ENCODE assay signal across 8 mouse cellular contexts in genomic region chr11:73137591-73138501, GRCm38 (mm10). TPM values are rescaled to one million over a fixed set of nuclear protein-coding genes. Genes with fewer than 3 reads are reported as not detected.
DNase-seq lines count a peak whose midpoint lies in the region; ATAC-seq and TF ChIP-seq lines count a peak whose summit lies in the region.

Gene Haspin, minus strand, starts transcription at chr11:73138294.

- under 1% methylated on average over 84 of the region's 84 CpGs for WGBS in forebrain, postnatal 0 days
- under 1% methylated on average over 79 of the region's 84 CpGs for WGBS in lung, embryonic 16.5 days

- no peaks in the 10 kb centered on the region for H3K9me3 ChIP-seq in G1E (replicated peaks)
- H3K9me3 ChIP-seq in forebrain, postnatal 0 days (ENCODE audit: low read length), result no peaks in the 10 kb centered on the region
- no peaks in the 10 kb centered on the region for H3K9me3 ChIP-seq in lung, embryonic 16.5 days (ENCODE audit: control insufficient read depth, low read length)

- peak within 1 kb of the TSS; percentile 77 for H3K4me2 ChIP-seq in forebrain, postnatal 0 days (ENCODE audit: low read depth)
- peak within 1 kb of the TSS; percentile 80 for H3K4me2 ChIP-seq in lung, embryonic 16.5 days (ENCODE audit: low read depth, low read length)

- TF ChIP-seq CTCF in G1E (IDR thresholded peaks at IDR 0.05; ENCODE audit: low read depth, low read length), result peak; percentile 65
- TF ChIP-seq CTCF in forebrain, postnatal 0 days (IDR thresholded peaks at IDR 0.05; ENCODE audit: low read depth), result peak; percentile 97

- H3K27me3 ChIP-seq in G1E (ENCODE audit: insufficient read depth, low read length), result peaks cover 3% of the 10 kb centered on the region; the same call in 1 of the 2 replicates
- H3K27me3 ChIP-seq in forebrain, postnatal 0 days (ENCODE audit: insufficient read depth, low read length), result no peaks in the 10 kb centered on the region
- no peaks in the 10 kb centered on the region for H3K27me3 ChIP-seq in lung, embryonic 16.5 days (ENCODE audit: control insufficient read depth, insufficient read depth, low read depth, low read length)

- H3K4me1 ChIP-seq in G1E (ENCODE audit: insufficient read depth, low read depth, low read length), result peaks cover 45% of the 10 kb centered on the region
- H3K4me1 ChIP-seq in forebrain, postnatal 0 days (ENCODE audit: insufficient read depth), result no peaks in the 10 kb centered on the region
- peaks cover 32% of the 10 kb centered on the region for H3K4me1 ChIP-seq in lung, embryonic 16.5 days (replicated peaks; ENCODE audit: control insufficient read depth, insufficient read depth, low read length)

- H3K36me3 ChIP-seq in G1E (replicated peaks), result peaks cover 30% of the 10 kb centered on the region
- H3K36me3 ChIP-seq in forebrain, postnatal 0 days (ENCODE audit: insufficient read depth), result no peaks in the 10 kb centered on the region
- H3K36me3 ChIP-seq in lung, embryonic 16.5 days (ENCODE audit: control insufficient read depth, insufficient read depth, low read length), result no peaks in the 10 kb centered on the region

- H3K27ac ChIP-seq in forebrain, postnatal 0 days (ENCODE audit: low read depth, low read length), result no peak within 1 kb of the TSS
- peak within 1 kb of the TSS; percentile 48 for H3K27ac ChIP-seq in lung, embryonic 16.5 days (ENCODE audit: low read length)

- peak within 1 kb of the TSS; percentile 49 for H3K9ac ChIP-seq in forebrain, postnatal 0 days
- peak within 1 kb of the TSS; percentile 84 for H3K9ac ChIP-seq in lung, embryonic 16.5 days (ENCODE audit: low read length)

- peak within 1 kb of the TSS; percentile 98 for H3K4me3 ChIP-seq in G1E (ENCODE audit: low read depth, low read length)
- H3K4me3 ChIP-seq in forebrain, postnatal 0 days (ENCODE audit: low read depth, low read length), result peak within 1 kb of the TSS; percentile 74
- peak within 1 kb of the TSS; percentile 95 for H3K4me3 ChIP-seq in lung, embryonic 16.5 days (ENCODE audit: low read length)

- peak; percentile 76 for ATAC-seq in G1E (ENCODE audit: extremely low read depth, insufficient number of reproducible peaks, low FRiP score, poor library complexity, severe bottlenecking)
- ATAC-seq in forebrain, postnatal 0 days, result peak; percentile 97
- ATAC-seq in hematopoietic stem cell, adult 5-6 weeks (replicated peaks in 1 of 2; ENCODE audit: insufficient read depth in 1 of 2, low FRiP score in 2 of 2, low TSS enrichment in 1 of 2, low read depth in 1 of 2, poor library complexity in 2 of 2, severe bottlenecking in 2 of 2), result peak; percentile 90 to 93
- peak; percentile 98 for ATAC-seq in lung, embryonic 16.5 days (ENCODE audit: low read depth)

- peak; percentile 95 for DNase-seq in G1E (ENCODE audit: low spot score)
- peak; percentile 83 to 90 for DNase-seq in cerebellum, adult 18-20 months
- DNase-seq in forebrain, postnatal 0 days, result peak; percentile 93
- DNase-seq in layer of hippocampus, adult 9-10 months (ENCODE audit: low spot score), result peak; percentile 61
- DNase-seq in ovary, postnatal 10 days (ENCODE audit: low spot score), result peak; percentile 81
- DNase-seq in thymus, postnatal 10 days (ENCODE audit: low spot score in 2 of 2), result peak; percentile 85 to 94

RNA-seq across cellular contexts. Expression of gene Haspin, which starts in this region (rescaled TPM):
- total RNA-seq in G1E (2014; fragmentation: Nextera tagmentation), result 16.7 and 18.4 TPM in 2 replicates
- total RNA-seq in G1E (2017), result 16.9 and 17.5 TPM in 2 replicates
- 19.5 and 23.1 TPM in 2 replicates for polyA plus RNA-seq in G1E (2012)
- 0.85 and 2.0 TPM in 2 replicates for total RNA-seq in forebrain, postnatal 0 days (2014; rRNA removed)
- polyA plus RNA-seq in forebrain, postnatal 0 days (2015; fragmentation: Nextera tagmentation; extraction: Ambion mirVana), result 2.3 and 2.4 TPM in 2 replicates
- 12.2 and 13.6 TPM in 2 replicates for total RNA-seq in hematopoietic stem cell, adult 5-6 weeks (2017)
- 16.8 and 18.4 TPM in 2 replicates for polyA plus RNA-seq in lung, embryonic 16.5 days (2015; fragmentation: Nextera tagmentation; extraction: Ambion mirVana)
